Mouse (Mus musculus): ENCODE measurements around the gene Clcn7. TPM values are rescaled to one million over a fixed set of nuclear protein-coding genes. Genes with fewer than 3 reads are reported as not detected.

Gene Clcn7
- polyA plus RNA-seq, 1 experiment: not detected

DNA sequence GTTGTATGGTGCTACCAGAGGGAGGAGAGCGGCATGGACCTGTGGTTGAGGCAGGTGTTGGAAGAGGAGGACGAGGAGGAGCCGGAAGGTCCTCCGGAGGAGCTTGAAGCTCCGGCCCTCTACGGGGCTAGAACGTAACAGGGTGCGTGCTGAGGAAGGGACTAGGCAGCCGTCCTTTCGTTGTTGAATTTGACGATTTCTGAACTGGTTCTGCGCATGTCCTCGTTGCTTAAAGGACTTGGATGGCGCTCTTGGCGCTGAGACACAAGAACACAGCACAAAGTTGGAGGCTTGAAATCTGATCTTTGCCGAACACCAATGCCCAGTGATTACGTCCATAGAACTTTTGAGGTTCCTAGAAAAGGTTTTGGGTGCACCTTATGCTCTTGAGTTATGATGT is 51.8 kb downstream of the Clcn7 start:
- 6% methylated on average over 17 of the region's 17 CpGs for WGBS
- Histone ChIP-seq H3K4me1 (ENCODE audit: control insufficient read depth, insufficient read depth, low read length) (peaks cover 8% of the 10 kb centered on the region), H3K27ac (ENCODE audit: insufficient read depth, low read depth, low read length) (no peak overlapping the region), H3K4me3 (ENCODE audit: insufficient read depth, low read depth, low read length) (peak overlapping the region; percentile 85)
- TF ChIP-seq CTCF (IDR thresholded peaks at IDR 0.05; ENCODE audit: insufficient read depth, low read depth, low read length) (no peak), POLR2A (IDR thresholded peaks at IDR 0.05; ENCODE audit: insufficient read depth, low read depth, low read length) (no peak)

DNA sequence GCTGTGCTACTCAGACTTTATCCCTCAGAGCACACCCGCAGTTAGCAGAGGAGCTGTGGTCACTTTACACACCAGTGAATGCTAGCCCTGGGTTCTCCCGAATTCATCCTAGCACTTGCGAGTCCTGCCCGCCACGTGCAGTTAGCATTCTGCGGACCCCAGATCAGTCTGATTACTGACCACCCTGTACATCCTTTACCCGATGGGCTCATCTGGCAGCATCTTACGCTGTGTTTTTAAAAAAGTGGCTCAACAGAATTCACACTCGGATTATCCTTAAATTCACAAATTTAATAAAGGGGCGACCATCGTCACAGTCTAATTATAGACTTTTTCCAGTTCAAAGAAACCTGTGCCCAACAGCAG is 54.6 kb downstream of the Clcn7 start:
- Histone ChIP-seq H3K4me3 (ENCODE audit: insufficient read depth, low read depth, low read length) (peak overlapping the region; percentile 97), H3K27ac (ENCODE audit: insufficient read depth, low read depth, low read length) (no peak overlapping the region), H3K4me1 (ENCODE audit: control insufficient read depth, insufficient read depth, low read length) (peaks cover 11% of the 10 kb centered on the region)
- WGBS: 4% methylated on average over 11 of the region's 11 CpGs
- no peak for TF ChIP-seq CTCF (IDR thresholded peaks at IDR 0.05; ENCODE audit: insufficient read depth, low read depth, low read length)
- no peak for TF ChIP-seq POLR2A (IDR thresholded peaks at IDR 0.05; ENCODE audit: insufficient read depth, low read depth, low read length)

DNA sequence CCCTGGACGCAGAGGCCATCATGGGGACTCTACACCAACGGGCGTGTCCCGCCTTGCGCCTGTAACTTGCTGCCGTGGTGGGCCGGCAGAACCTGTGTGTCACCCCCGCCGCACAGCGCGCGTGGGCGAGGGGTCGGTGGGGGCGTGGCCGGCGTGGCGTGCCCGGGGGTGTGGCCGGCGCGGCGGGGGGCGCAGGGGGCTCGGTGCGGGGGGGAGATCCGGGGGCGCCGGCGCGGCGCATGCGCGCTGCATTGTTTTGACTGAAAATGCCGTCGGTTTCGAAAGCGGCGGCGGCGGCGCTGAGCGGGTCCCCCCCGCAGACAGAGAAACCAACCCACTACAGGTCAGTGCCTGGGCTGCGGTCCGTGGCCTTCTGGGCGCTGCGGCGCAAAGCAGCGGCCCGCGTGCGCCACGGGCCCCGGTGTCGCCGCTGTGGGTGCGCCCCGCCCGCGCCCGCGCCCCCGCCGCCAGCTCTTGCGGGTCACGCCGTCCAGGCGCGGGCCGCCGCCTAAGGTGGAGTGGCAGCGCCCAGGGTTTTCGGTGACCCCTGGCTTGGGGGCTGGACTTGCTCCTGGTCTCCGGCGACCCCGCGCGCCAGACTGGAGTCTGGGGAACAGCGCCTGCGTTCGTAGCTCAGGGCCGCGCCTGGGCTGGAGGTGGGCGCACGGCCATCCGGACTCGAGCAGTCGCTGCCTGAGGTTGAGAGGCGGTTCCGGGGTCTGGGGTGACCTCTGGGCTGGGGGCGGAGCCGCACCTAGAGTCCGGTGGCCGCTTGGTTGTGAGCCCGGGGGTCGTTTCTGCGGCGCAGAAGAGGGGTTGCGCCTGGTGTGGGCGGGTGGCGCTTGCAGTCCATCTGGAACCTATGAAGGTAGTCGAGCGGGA is 55.2 kb downstream of the Clcn7 start, which contains the start of gene Unkl:
Gene Unkl (plus strand): TSS at position 248 of the 882 bp plus-strand sequence.
- WGBS: 1% methylated on average over 103 of the region's 104 CpGs
- peak; percentile 50 for TF ChIP-seq POLR2A (IDR thresholded peaks at IDR 0.05; ENCODE audit: insufficient read depth, low read depth, low read length)
- TF ChIP-seq CTCF (IDR thresholded peaks at IDR 0.05; ENCODE audit: insufficient read depth, low read depth, low read length): no peak
- Histone ChIP-seq H3K4me3 (ENCODE audit: insufficient read depth, low read depth, low read length) (peak within 1 kb of the TSS; percentile 97), H3K4me1 (ENCODE audit: control insufficient read depth, insufficient read depth, low read length) (peaks cover 11% of the 10 kb centered on the region), H3K27ac (ENCODE audit: insufficient read depth, low read depth, low read length) (0 out of 2 replicates have a peak within 1 kb of the TSS, but pooled peaks have one; percentile 46)

DNA sequence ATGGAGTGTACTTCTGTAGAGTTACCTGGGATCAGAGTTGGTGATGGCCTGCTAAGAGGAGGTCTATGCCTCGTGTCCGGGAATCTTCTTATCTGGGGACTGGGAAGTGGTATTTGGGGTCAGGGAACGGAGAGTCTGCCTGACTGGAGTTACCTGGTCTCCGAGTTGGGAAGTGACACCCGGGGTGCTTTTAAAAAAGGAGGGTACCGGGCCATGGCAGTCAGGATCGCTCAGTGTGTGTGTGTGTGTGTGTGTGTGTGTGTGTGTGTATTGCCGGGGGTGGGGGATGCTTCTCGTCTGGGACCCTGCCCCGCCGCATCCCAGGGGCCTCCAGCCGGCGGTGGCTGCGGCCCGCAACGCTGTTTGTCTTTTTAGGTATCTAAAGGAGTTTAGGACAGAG is 55.9 kb downstream of the Clcn7 start:
- no peak overlapping the region for H3K27ac ChIP-seq (ENCODE audit: insufficient read depth, low read depth, low read length)
- H3K4me3 ChIP-seq (ENCODE audit: insufficient read depth, low read depth, low read length): peak overlapping the region; percentile 97
- 2% methylated on average over 16 of the region's 16 CpGs for WGBS
- H3K4me1 ChIP-seq (ENCODE audit: control insufficient read depth, insufficient read depth, low read length): peaks cover 11% of the 10 kb centered on the region
- no peak for TF ChIP-seq POLR2A (IDR thresholded peaks at IDR 0.05; ENCODE audit: insufficient read depth, low read depth, low read length)
- no peak for TF ChIP-seq CTCF (IDR thresholded peaks at IDR 0.05; ENCODE audit: insufficient read depth, low read depth, low read length)

DNA sequence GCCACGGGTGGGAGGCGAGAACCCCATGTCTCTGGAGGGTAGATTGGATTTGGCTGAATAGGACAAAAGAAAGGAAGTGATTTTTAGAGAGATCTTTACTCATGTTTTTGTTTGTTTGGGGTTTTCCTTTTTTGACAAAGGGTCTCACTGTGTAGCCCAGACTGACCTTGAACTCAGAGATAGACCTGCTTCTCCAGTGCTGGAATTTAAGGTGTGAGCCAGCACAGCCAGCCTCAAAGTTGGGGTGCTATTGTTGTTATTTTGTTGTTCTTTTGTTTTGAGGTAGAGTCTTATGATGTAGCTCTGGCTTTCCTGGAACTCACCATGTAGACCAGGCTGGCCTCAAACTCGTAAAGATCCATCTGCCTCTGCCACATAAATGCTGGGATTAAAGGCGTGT is 69.2 kb downstream of the Clcn7 start:
- no peak overlapping the region for H3K27ac ChIP-seq (ENCODE audit: insufficient read depth, low read depth, low read length)
- H3K4me3 ChIP-seq (ENCODE audit: insufficient read depth, low read depth, low read length): no peak overlapping the region
- 88% methylated on average over 4 of the region's 4 CpGs for WGBS
- no peaks in the 10 kb centered on the region for H3K4me1 ChIP-seq (ENCODE audit: control insufficient read depth, insufficient read depth, low read length)
- no peak for TF ChIP-seq CTCF (IDR thresholded peaks at IDR 0.05; ENCODE audit: insufficient read depth, low read depth, low read length)
- no peak for TF ChIP-seq POLR2A (IDR thresholded peaks at IDR 0.05; ENCODE audit: insufficient read depth, low read depth, low read length)

DNA sequence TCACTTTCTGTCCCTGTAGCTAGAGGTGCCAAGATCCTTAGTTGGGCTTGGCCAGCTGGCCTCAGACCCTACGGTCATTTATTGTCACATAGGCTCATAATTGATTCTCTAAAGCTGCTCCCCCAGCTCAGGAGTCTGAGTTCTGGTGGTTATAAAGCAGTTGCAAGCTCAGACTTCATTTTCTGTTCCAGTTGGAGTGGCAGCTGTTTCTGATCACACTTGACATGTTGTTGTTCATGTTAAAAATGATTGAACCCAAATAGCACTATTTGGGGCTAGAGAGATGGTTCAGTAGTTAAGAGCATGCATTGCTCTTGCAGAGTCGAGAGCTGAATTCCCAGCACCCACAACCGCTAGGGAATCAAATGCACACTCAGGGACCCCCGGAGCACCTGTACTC is 76.8 kb downstream of the Clcn7 start:
- WGBS: 93% methylated on average over 4 of the region's 4 CpGs

DNA sequence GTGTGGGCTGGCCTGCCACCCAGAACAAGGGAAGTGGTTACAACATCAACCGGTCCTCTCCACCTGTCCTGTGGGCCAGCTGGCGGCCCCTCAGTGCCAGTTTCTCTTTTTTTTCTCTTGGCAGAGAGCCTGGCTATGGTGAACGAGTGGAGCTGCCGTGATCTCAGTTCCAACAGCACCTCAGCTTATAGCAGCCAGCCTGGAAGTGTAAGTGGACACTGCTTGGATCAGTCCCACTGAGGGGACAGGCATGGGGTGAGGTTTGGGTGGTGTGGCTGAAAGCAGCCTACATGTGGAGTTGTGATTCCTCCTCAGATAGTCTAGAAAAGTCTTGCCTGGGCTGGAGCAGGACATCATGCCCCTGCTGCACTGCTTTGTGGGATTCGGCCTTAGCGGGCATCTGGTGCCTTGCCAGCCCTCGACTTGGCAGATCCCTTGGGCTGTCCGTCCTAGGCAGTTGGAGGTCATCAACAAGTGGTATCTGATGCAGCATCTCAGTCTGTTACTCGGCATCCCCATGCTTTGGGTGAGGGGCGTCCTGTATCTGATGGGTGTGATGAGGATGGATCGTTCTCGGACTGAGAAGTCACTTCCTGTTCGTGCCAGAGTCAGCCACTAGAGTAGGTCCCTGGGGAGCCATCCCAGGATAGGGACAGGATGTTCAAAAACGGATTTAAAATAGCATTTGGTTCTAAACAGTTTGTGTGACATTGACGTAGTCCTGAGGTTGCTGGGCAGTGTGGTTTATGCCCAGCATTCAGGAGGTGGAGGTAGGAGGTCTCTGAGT is 77.7 kb downstream of the Clcn7 start:
- 70% methylated on average over 15 of the region's 15 CpGs for WGBS
- no peak for TF ChIP-seq CTCF (IDR thresholded peaks at IDR 0.05; ENCODE audit: insufficient read depth, low read depth, low read length)
- no peak for TF ChIP-seq POLR2A (IDR thresholded peaks at IDR 0.05; ENCODE audit: insufficient read depth, low read depth, low read length)
- no peak overlapping the region for H3K27ac ChIP-seq (ENCODE audit: insufficient read depth, low read depth, low read length)
- H3K4me1 ChIP-seq (ENCODE audit: control insufficient read depth, insufficient read depth, low read length): peaks cover 8% of the 10 kb centered on the region
- no peak overlapping the region for H3K4me3 ChIP-seq (ENCODE audit: insufficient read depth, low read depth, low read length)

More for the DNA sequence above, 76.8 kb downstream of the Clcn7 start:
- peaks cover 8% of the 10 kb centered on the region for H3K4me1 ChIP-seq (ENCODE audit: control insufficient read depth, insufficient read depth, low read length)
- no peak for TF ChIP-seq CTCF (IDR thresholded peaks at IDR 0.05; ENCODE audit: insufficient read depth, low read depth, low read length)
- no peak overlapping the region for H3K4me3 ChIP-seq (ENCODE audit: insufficient read depth, low read depth, low read length)
- H3K27ac ChIP-seq (ENCODE audit: insufficient read depth, low read depth, low read length): no peak overlapping the region

DNA sequence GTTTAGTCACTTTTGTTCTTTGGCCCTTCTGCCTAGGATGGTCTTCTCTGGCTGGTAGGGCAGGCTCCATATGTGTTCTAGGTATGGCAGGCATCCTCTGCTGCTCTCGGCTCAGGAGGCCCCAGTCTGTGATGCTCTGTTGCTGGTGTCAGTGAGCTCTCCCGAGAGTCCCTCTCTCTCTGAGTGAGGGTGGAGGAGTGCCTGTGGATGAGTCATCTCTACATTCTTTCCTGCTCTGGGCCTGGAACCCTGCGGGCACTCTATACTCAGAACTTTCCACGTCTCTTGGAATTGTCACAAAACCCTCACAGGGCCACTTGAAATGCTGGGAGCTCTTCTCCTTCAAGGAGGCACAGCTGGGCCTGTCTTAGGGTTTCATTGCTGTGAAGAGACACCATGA is 78.5 kb downstream of the Clcn7 start:
- Histone ChIP-seq H3K27ac (ENCODE audit: insufficient read depth, low read depth, low read length) (no peak overlapping the region), H3K4me1 (ENCODE audit: control insufficient read depth, insufficient read depth, low read length) (peaks cover 8% of the 10 kb centered on the region), H3K4me3 (ENCODE audit: insufficient read depth, low read depth, low read length) (no peak overlapping the region)
- WGBS: 30% methylated on average over 4 of the region's 4 CpGs
- TF ChIP-seq CTCF (IDR thresholded peaks at IDR 0.05; ENCODE audit: insufficient read depth, low read depth, low read length) (no peak), POLR2A (IDR thresholded peaks at IDR 0.05; ENCODE audit: insufficient read depth, low read depth, low read length) (no peak)

Other genes with a start within 250 kb of the Clcn7 start
- gene Nubp2, start 247.0 kb upstream of the Clcn7 start, polyA plus RNA-seq (2012; ENCODE audit: insufficient read depth, insufficient read length, low replicate concordance, missing spikeins): not detected in 2 replicates
- gene Spsb3, start 246.7 kb upstream of the Clcn7 start, polyA plus RNA-seq (2012; ENCODE audit: insufficient read depth, insufficient read length, low replicate concordance, missing spikeins): not detected in 2 replicates
- gene Eme2, start 238.3 kb upstream of the Clcn7 start, polyA plus RNA-seq (2012; ENCODE audit: insufficient read depth, insufficient read length, low replicate concordance, missing spikeins): not detected in 2 replicates
- gene Mrps34, start 238.3 kb upstream of the Clcn7 start, polyA plus RNA-seq (2012; ENCODE audit: insufficient read depth, insufficient read length, low replicate concordance, missing spikeins): not detected in 2 replicates
- not detected in 2 replicates for gene Nme3, start 236.9 kb upstream of the Clcn7 start, polyA plus RNA-seq (2012; ENCODE audit: insufficient read depth, insufficient read length, low replicate concordance, missing spikeins)
- gene Mapk8ip3, start 196.4 kb upstream of the Clcn7 start, polyA plus RNA-seq (2012; ENCODE audit: insufficient read depth, insufficient read length, low replicate concordance, missing spikeins): 307 TPM in 1 of 2 replicates, not detected in the other
- gene Jpt2, start 172.7 kb upstream of the Clcn7 start, polyA plus RNA-seq (2012; ENCODE audit: insufficient read depth, insufficient read length, low replicate concordance, missing spikeins): not detected in 2 replicates
- gene Cramp1l, start 117.6 kb upstream of the Clcn7 start, polyA plus RNA-seq (2012; ENCODE audit: insufficient read depth, insufficient read length, low replicate concordance, missing spikeins): not detected in 2 replicates
- not detected in 2 replicates for gene Ift140, start 117.3 kb upstream of the Clcn7 start, polyA plus RNA-seq (2012; ENCODE audit: insufficient read depth, insufficient read length, low replicate concordance, missing spikeins)
- gene Tmem204, start 49.8 kb upstream of the Clcn7 start, polyA plus RNA-seq (2012; ENCODE audit: insufficient read depth, insufficient read length, low replicate concordance, missing spikeins): not detected in 2 replicates
- gene Telo2, start 17.4 kb upstream of the Clcn7 start, polyA plus RNA-seq (2012; ENCODE audit: insufficient read depth, insufficient read length, low replicate concordance, missing spikeins): not detected in 2 replicates
- not detected in 2 replicates for gene Ptx4, start 12.6 kb upstream of the Clcn7 start, polyA plus RNA-seq (2012; ENCODE audit: insufficient read depth, insufficient read length, low replicate concordance, missing spikeins)
- not detected in 2 replicates for gene Ccdc154, start 29.1 kb downstream of the Clcn7 start, polyA plus RNA-seq (2012; ENCODE audit: insufficient read depth, insufficient read length, low replicate concordance, missing spikeins)
- not detected in 2 replicates for gene Gm38655, start 42.1 kb downstream of the Clcn7 start, polyA plus RNA-seq (2012; ENCODE audit: insufficient read depth, insufficient read length, low replicate concordance, missing spikeins)
- not detected in 2 replicates for gene BC003965, start 51.2 kb downstream of the Clcn7 start, polyA plus RNA-seq (2012; ENCODE audit: insufficient read depth, insufficient read length, low replicate concordance, missing spikeins)
- not detected in 2 replicates for gene Unkl, start 55.0 kb downstream of the Clcn7 start, polyA plus RNA-seq (2012; ENCODE audit: insufficient read depth, insufficient read length, low replicate concordance, missing spikeins)
- gene Gnptg, start 106.7 kb downstream of the Clcn7 start, polyA plus RNA-seq (2012; ENCODE audit: insufficient read depth, insufficient read length, low replicate concordance, missing spikeins): not detected in 2 replicates
- gene Tsr3, start 106.8 kb downstream of the Clcn7 start, polyA plus RNA-seq (2012; ENCODE audit: insufficient read depth, insufficient read length, low replicate concordance, missing spikeins): not detected in 2 replicates
- gene Baiap3, start 123.0 kb downstream of the Clcn7 start, polyA plus RNA-seq (2012; ENCODE audit: insufficient read depth, insufficient read length, low replicate concordance, missing spikeins): not detected in 2 replicates
- 452 TPM in 1 of 2 replicates, not detected in the other for gene Ube2i, start 141.2 kb downstream of the Clcn7 start, polyA plus RNA-seq (2012; ENCODE audit: insufficient read depth, insufficient read length, low replicate concordance, missing spikeins)
- gene Prss34, start 165.0 kb downstream of the Clcn7 start, polyA plus RNA-seq (2012; ENCODE audit: insufficient read depth, insufficient read length, low replicate concordance, missing spikeins): not detected in 2 replicates
- not detected in 2 replicates for gene Prss28, start 175.3 kb downstream of the Clcn7 start, polyA plus RNA-seq (2012; ENCODE audit: insufficient read depth, insufficient read length, low replicate concordance, missing spikeins)
- gene Prss29, start 185.3 kb downstream of the Clcn7 start, polyA plus RNA-seq (2012; ENCODE audit: insufficient read depth, insufficient read length, low replicate concordance, missing spikeins): not detected in 2 replicates
- gene Tpsab1, start 212.2 kb downstream of the Clcn7 start, polyA plus RNA-seq (2012; ENCODE audit: insufficient read depth, insufficient read length, low replicate concordance, missing spikeins): not detected in 2 replicates
- not detected in 2 replicates for gene Tpsb2, start 232.9 kb downstream of the Clcn7 start, polyA plus RNA-seq (2012; ENCODE audit: insufficient read depth, insufficient read length, low replicate concordance, missing spikeins)
- gene Tpsg1, start 235.9 kb downstream of the Clcn7 start, polyA plus RNA-seq (2012; ENCODE audit: insufficient read depth, insufficient read length, low replicate concordance, missing spikeins): not detected in 2 replicates

All from olfactory bulb, adult 2 months (tissue).